Mouse (Mus musculus) embryonic facial prominence, embryonic 15.5 days (tissue): ENCODE results near the gene Tmem63b. TPM values are rescaled to one million over a fixed set of nuclear protein-coding genes. Genes with fewer than 3 reads are reported as not detected.

Source experiments
- ATAC-seq: fragments of 200-750 bp; cut with Nextera tagmentation; 2 replicates; pipeline ENCODE4 v1.8.0; 2017; ENCODE audit warnings: low read depth, moderate TSS enrichment; ENCODE audit not compliant: insufficient number of reproducible peaks, low FRiP score, low TSS enrichment
- H3K27ac ChIP-seq: fragments of 300-500 bp; sonication (generic); replicated peaks from 2 replicates; pipeline ENCODE4 v1.5.1; 2015; ENCODE audit warnings: mild to moderate bottlenecking, inconsistent platforms
- H3K27me3 ChIP-seq: fragments of 300-500 bp; sonication (generic); 2 replicates; pipeline ENCODE4 v1.6.1; 2015; ENCODE audit warnings: inconsistent platforms
- H3K36me3 ChIP-seq: fragments of 300-500 bp; sonication (generic); 2 replicates; pipeline ENCODE4 v1.6.1; 2015; ENCODE audit warnings: mild to moderate bottlenecking, inconsistent platforms
- H3K4me1 ChIP-seq: fragments of 300-500 bp; sonication (generic); 2 replicates; pipeline ENCODE4 v1.6.1; 2015; ENCODE audit warnings: inconsistent platforms
- H3K4me2 ChIP-seq: fragments of 300-500 bp; sonication (generic); replicated peaks from 2 replicates; pipeline ENCODE4 v1.6.1; 2015; ENCODE audit warnings: mild to moderate bottlenecking, inconsistent platforms
- H3K4me3 ChIP-seq: fragments of 300-500 bp; sonication (generic); replicated peaks from 2 replicates; pipeline ENCODE4 v1.5.1; 2015; ENCODE audit warnings: mild to moderate bottlenecking, inconsistent platforms
- H3K9ac ChIP-seq: fragments of 300-500 bp; sonication (generic); 2 replicates; pipeline ENCODE4 v1.6.1; 2015; ENCODE audit warnings: inconsistent platforms
- H3K9me3 ChIP-seq: fragments of 300-500 bp; sonication (generic); replicated peaks from 2 replicates; pipeline ENCODE4 v1.6.1; 2016; ENCODE audit warnings: inconsistent platforms
- WGBS: fragments of 180-500 bp; shearing (Covaris S2); methylation state at CpG from one replicate; pipeline ENCODE4 v1.1.7; 2015; 5-methylcytosine and 5-hydroxymethylcytosine counted together
- polyA plus RNA-seq: library from polyadenylated mRNA; unstranded; fragments of >200 nt; fragmentation: Nextera tagmentation; extraction: Ambion mirVana; gene quantifications from 2 replicates; pipeline ENCODE4 v1.2.1, GENCODE M21; 2015

Tmem63b gene
- polyA plus RNA-seq, 1 experiment from 2014 or later = 52.4 TPM

- no peak overlapping the region for H3K4me2 ChIP-seq
- no peak overlapping the region for H3K27ac ChIP-seq
- no peaks in the 10 kb centered on the region for H3K9me3 ChIP-seq
- H3K4me1 ChIP-seq = 0 out of 2 replicates have a peak, but pooled peaks cover 4% of the 10 kb centered on the region
- 83% methylated on average over 10 of the region's 10 CpGs for WGBS
- H3K4me3 ChIP-seq = no peak overlapping the region
- H3K9ac ChIP-seq = no peak overlapping the region
- no peaks in the 10 kb centered on the region for H3K27me3 ChIP-seq
- peaks cover 69% of the 10 kb centered on the region for H3K36me3 ChIP-seq
- ATAC-seq = no peak
Measured at GRCm38 (mm10) chr17:45667481-45667880, 19.2 kb downstream of the Tmem63b start.

- ATAC-seq = no peak
- no peak overlapping the region for H3K4me2 ChIP-seq
- H3K4me1 ChIP-seq = 0 out of 2 replicates have a peak, but pooled peaks cover 4% of the 10 kb centered on the region
- H3K4me3 ChIP-seq = no peak overlapping the region
- peaks cover 68% of the 10 kb centered on the region for H3K36me3 ChIP-seq
- H3K9me3 ChIP-seq = no peaks in the 10 kb centered on the region
- no peak overlapping the region for H3K9ac ChIP-seq
- no peaks in the 10 kb centered on the region for H3K27me3 ChIP-seq
- H3K27ac ChIP-seq = no peak overlapping the region
- WGBS = 77% methylated on average over 11 of the region's 11 CpGs
Measured at GRCm38 (mm10) chr17:45666091-45666490, 20.6 kb downstream of the Tmem63b start.

- Histone ChIP-seq H3K36me3 (peaks cover 59% of the 10 kb centered on the region), H3K4me2 (no peak overlapping the region), H3K9me3 (no peaks in the 10 kb centered on the region), H3K27ac (no peak overlapping the region), H3K9ac (peak overlapping the region; percentile 0; the same call in 1 of the 2 replicates), H3K4me3 (no peak overlapping the region), H3K27me3 (no peaks in the 10 kb centered on the region), H3K4me1 (0 out of 2 replicates have a peak, but pooled peaks cover 4% of the 10 kb centered on the region)
- ATAC-seq = no peak
- WGBS = 87% methylated on average over 13 of the region's 13 CpGs
Measured at GRCm38 (mm10) chr17:45664608-45665007, 22.1 kb downstream of the Tmem63b start.

- Histone ChIP-seq H3K27ac (no peak overlapping the region), H3K9ac (no peak overlapping the region), H3K27me3 (no peaks in the 10 kb centered on the region), H3K4me3 (no peak overlapping the region; the same call in 1 of the 2 replicates), H3K4me2 (no peak overlapping the region), H3K9me3 (no peaks in the 10 kb centered on the region), H3K4me1 (0 out of 2 replicates have a peak, but pooled peaks cover 4% of the 10 kb centered on the region), H3K36me3 (peaks cover 53% of the 10 kb centered on the region)
- WGBS = 27% methylated on average over 27 of the region's 27 CpGs
- no peak for ATAC-seq
Measured at GRCm38 (mm10) chr17:45663106-45663919, 23.4 kb downstream of the Tmem63b start.

- Histone ChIP-seq H3K4me2 (no peak within 1 kb of the TSS), H3K9ac (no peak within 1 kb of the TSS), H3K9me3 (no peaks in the 10 kb centered on the region), H3K36me3 (peaks cover 15% of the 10 kb centered on the region), H3K27me3 (no peaks in the 10 kb centered on the region), H3K4me1 (0 out of 2 replicates have a peak, but pooled peaks cover 4% of the 10 kb centered on the region), H3K4me3 (no peak within 1 kb of the TSS), H3K27ac (no peak within 1 kb of the TSS)
- 79% methylated on average over 4 of the region's 4 CpGs for WGBS
- ATAC-seq = no peak
Measured at GRCm38 (mm10) chr17:45659225-45659624, 27.5 kb downstream of the Tmem63b start, which contains the start of gene Capn11. Capn11 (minus strand) TSS chr17:45659325.

- 20% methylated on average over 6 of the region's 6 CpGs for WGBS
- Histone ChIP-seq H3K9me3 (no peaks in the 10 kb centered on the region), H3K9ac (no peak overlapping the region), H3K4me1 (no peaks in the 10 kb centered on the region), H3K36me3 (peaks cover 4% of the 10 kb centered on the region; the same call in 1 of the 2 replicates), H3K4me2 (no peak overlapping the region), H3K4me3 (no peak overlapping the region), H3K27me3 (no peaks in the 10 kb centered on the region), H3K27ac (no peak overlapping the region)
- ATAC-seq = no peak
Measured at GRCm38 (mm10) chr17:45655820-45656219, 30.9 kb downstream of the Tmem63b start.

- Histone ChIP-seq H3K4me3 (no peak overlapping the region), H3K27ac (no peak overlapping the region)
- 69% methylated on average over 7 of the region's 7 CpGs for WGBS
Measured at GRCm38 (mm10) chr17:45653233-45653632, 33.5 kb downstream of the Tmem63b start.

GRCm38 (mm10) chr17:45644185-45644584 is 42.5 kb downstream of the Tmem63b start:
- no peak overlapping the region for H3K27ac ChIP-seq
- peaks cover 3% of the 10 kb centered on the region; the same call in 1 of the 2 replicates for H3K4me1 ChIP-seq
- ATAC-seq = no peak
- no peaks in the 10 kb centered on the region for H3K36me3 ChIP-seq
- no peak overlapping the region for H3K4me2 ChIP-seq
- no peaks in the 10 kb centered on the region; the same call in 1 of the 2 replicates for H3K27me3 ChIP-seq
- no peak overlapping the region for H3K9ac ChIP-seq
- no peak overlapping the region for H3K4me3 ChIP-seq
- 91% methylated on average over 4 of the region's 4 CpGs for WGBS
- no peaks in the 10 kb centered on the region for H3K9me3 ChIP-seq

More at GRCm38 (mm10) chr17:45653233-45653632, 33.5 kb downstream of the Tmem63b start:
- no peak overlapping the region for H3K9ac ChIP-seq
- H3K27me3 ChIP-seq = no peaks in the 10 kb centered on the region
- H3K4me2 ChIP-seq = no peak overlapping the region
- no peak for ATAC-seq
- H3K4me1 ChIP-seq = no peaks in the 10 kb centered on the region
- H3K9me3 ChIP-seq = no peaks in the 10 kb centered on the region
- no peaks in the 10 kb centered on the region for H3K36me3 ChIP-seq

- H3K9ac ChIP-seq = no peak overlapping the region
- no peaks in the 10 kb centered on the region; the same call in 1 of the 2 replicates for H3K27me3 ChIP-seq
- no peaks in the 10 kb centered on the region for H3K36me3 ChIP-seq
- no peak overlapping the region for H3K4me2 ChIP-seq
- no peak for ATAC-seq
- 18% methylated on average over 12 of the region's 12 CpGs for WGBS
- H3K4me1 ChIP-seq = peaks cover 3% of the 10 kb centered on the region; the same call in 1 of the 2 replicates
- no peak overlapping the region for H3K4me3 ChIP-seq
- no peak overlapping the region for H3K27ac ChIP-seq
- no peaks in the 10 kb centered on the region for H3K9me3 ChIP-seq
Measured at GRCm38 (mm10) chr17:45642701-45643100, 44.0 kb downstream of the Tmem63b start.

- Histone ChIP-seq H3K4me1 (peaks cover 3% of the 10 kb centered on the region; the same call in 1 of the 2 replicates), H3K27me3 (no peaks in the 10 kb centered on the region; the same call in 1 of the 2 replicates), H3K27ac (no peak overlapping the region), H3K4me2 (no peak overlapping the region), H3K9me3 (no peaks in the 10 kb centered on the region), H3K4me3 (no peak overlapping the region), H3K9ac (no peak overlapping the region), H3K36me3 (no peaks in the 10 kb centered on the region)
- no peak for ATAC-seq
- WGBS = 86% methylated on average over 8 of the region's 8 CpGs
Measured at GRCm38 (mm10) chr17:45641981-45642380, 44.7 kb downstream of the Tmem63b start.

- H3K9me3 ChIP-seq = no peaks in the 10 kb centered on the region
- no peaks in the 10 kb centered on the region for H3K36me3 ChIP-seq
- no peak overlapping the region for H3K4me3 ChIP-seq
- no peaks in the 10 kb centered on the region; the same call in 1 of the 2 replicates for H3K27me3 ChIP-seq
- H3K4me1 ChIP-seq = peaks cover 3% of the 10 kb centered on the region; the same call in 1 of the 2 replicates
- no peak overlapping the region for H3K27ac ChIP-seq
- H3K4me2 ChIP-seq = no peak overlapping the region
- WGBS = 74% methylated on average over 16 of the region's 16 CpGs
- no peak overlapping the region for H3K9ac ChIP-seq
- ATAC-seq = no peak
Measured at GRCm38 (mm10) chr17:45638596-45639295, 48.0 kb downstream of the Tmem63b start.
